19 mouse cellular contexts compared by ENCODE assay signal in genomic region chr11:121442076-121442475, GRCm38 (mm10). TPM values are rescaled to one million over a fixed set of nuclear protein-coding genes. Genes with fewer than 3 reads are reported as not detected.
DNase-seq lines count a peak whose midpoint lies in the region; ATAC-seq and TF ChIP-seq lines count a peak whose summit lies in the region.
"Had no signal": no experiment of that assay in that cellular context is flagged by ENCODE, and none has a peak within 500 bp of the region (broad histone marks: within the 10 kb centered on the region; RNA-seq: fewer than 3 reads in every experiment).

No protein-coding gene starts in this region.

- H3K4me2 ChIP-seq in myocyte (ENCODE audit: low read depth), result peak overlapping the region; percentile 48
- H3K4me2 ChIP-seq: embryonic facial prominence, embryonic 13.5 days; embryonic facial prominence, embryonic 15.5 days; forebrain, embryonic 12.5 days had no signal

- no peak for TF ChIP-seq POLR2A in myocyte (IDR thresholded peaks at IDR 0.05; ENCODE audit: insufficient read length, low read depth)

- DNase-seq in cerebellum, adult 9-11 months, result peak; percentile 45
- DNase-seq in cerebellum, postnatal 36 days, result no peak
- DNase-seq in cerebellum, postnatal 14 days, result peak; percentile 47 to 50
- DNase-seq in thymus, postnatal 25 days, result no peak
- DNase-seq: adrenal gland, adult 2 months; adrenal gland, postnatal 10 days; adrenal gland, postnatal 25 days; cerebellum, adult 2 months; cerebellum, postnatal 25 days; embryo, embryonic 11 days had no signal

- H3K27me3 ChIP-seq in myocyte (ENCODE audit: control insufficient read depth, insufficient read depth, insufficient read length), result no peaks in the 10 kb centered on the region
- H3K27me3 ChIP-seq: embryonic facial prominence, embryonic 13.5 days; embryonic facial prominence, embryonic 15.5 days had no signal

- no peak for ATAC-seq in cerebellum, adult (ENCODE audit: insufficient number of reproducible peaks, low FRiP score, low TSS enrichment)
- ATAC-seq: forebrain, embryonic 14.5 days; forebrain, embryonic 16.5 days had no signal

- H3K79me2 ChIP-seq in myocyte (ENCODE audit: control insufficient read depth, insufficient read depth), result no peaks in the 10 kb centered on the region

- H3ac ChIP-seq in myocyte (ENCODE audit: control insufficient read depth, insufficient read length), result no peak overlapping the region

- no peak overlapping the region for H3K4me3 ChIP-seq in myocyte
- H3K4me3 ChIP-seq: embryonic facial prominence, embryonic 13.5 days; embryonic facial prominence, embryonic 15.5 days; erythroblast, embryonic 14.5 days; forebrain, embryonic 10.5 days; forebrain, embryonic 12.5 days had no signal

- no peaks in the 10 kb centered on the region for H3K36me3 ChIP-seq in myocyte (ENCODE audit: control insufficient read depth, insufficient read depth)
- H3K36me3 ChIP-seq: embryonic facial prominence, embryonic 13.5 days; embryonic facial prominence, embryonic 15.5 days; forebrain, embryonic 10.5 days; forebrain, embryonic 12.5 days had no signal

TF ChIP-seq in myocyte, 11 proteins besides CTCF, POLR2A, EP300 and RAD21:
- no peak for TF ChIP-seq REST (IDR thresholded peaks at IDR 0.05; ENCODE audit: insufficient read depth, insufficient read length)
- TF ChIP-seq MYOD1 (IDR thresholded peaks at IDR 0.05; ENCODE audit: control insufficient read depth in 1 of 3, insufficient read length in 2 of 3, low read depth in 2 of 3), result no peak
- TF ChIP-seq TCF12 (IDR thresholded peaks at IDR 0.05; ENCODE audit: insufficient read depth, poor library complexity, severe bottlenecking), result no peak
- TF ChIP-seq MYOG (IDR thresholded peaks at IDR 0.05; ENCODE audit: control insufficient read depth in 1 of 3, insufficient read depth in 1 of 3, insufficient read length in 2 of 3, low read depth in 2 of 3), result no peak
- TF ChIP-seq CEBPB (IDR thresholded peaks at IDR 0.05; ENCODE audit: insufficient read depth, poor library complexity, severe bottlenecking), result no peak
- no peak for TF ChIP-seq POLR2AphosphoS2 (IDR thresholded peaks at IDR 0.05; ENCODE audit: insufficient read length, low read depth)
- TF ChIP-seq E2F4 (IDR thresholded peaks at IDR 0.05; ENCODE audit: insufficient read depth), result no peak
- TF ChIP-seq MAX (IDR thresholded peaks at IDR 0.05; ENCODE audit: low read depth), result no peak
- TF ChIP-seq SRF (IDR thresholded peaks at IDR 0.05; ENCODE audit: control insufficient read depth, insufficient read length, low read depth), result no peak
- no peak for TF ChIP-seq TCF3 (IDR thresholded peaks at IDR 0.05; ENCODE audit: insufficient read length, low read depth)
- TF ChIP-seq USF1 (IDR thresholded peaks at IDR 0.05; ENCODE audit: low read depth), result no peak

RNA-seq across cellular contexts. Expression of gene Fn3k, which starts 7.4 kb away (rescaled TPM):
- 28.9 TPM for polyA plus RNA-seq in myocyte (2012; fragmentation: generic; extraction: Trizol)

RNA-seq across cellular contexts. Expression of gene Tbcd, which starts 9.7 kb away (rescaled TPM):
- 111 TPM for polyA plus RNA-seq in myocyte (2012; fragmentation: generic; extraction: Trizol)

RNA-seq across cellular contexts. Expression of gene Fn3krp, which starts 20.9 kb away (rescaled TPM):
- 5.7 TPM for polyA plus RNA-seq in myocyte (2012; fragmentation: generic; extraction: Trizol)

RNA-seq across cellular contexts. Expression of gene Rab40b, which starts 54.0 kb away (rescaled TPM):
- polyA plus RNA-seq in myocyte (2012; fragmentation: generic; extraction: Trizol), result 13.5 TPM

Comparison
In these comparisons a context has a peak if more than half of its experiments do, and no peak if none do; other contexts are left out.
1. DNase-seq: peak in cerebellum, adult 9-11 months (single experiment) and cerebellum, postnatal 14 days (2 of 2); none in cerebellum, postnatal 36 days (0 of 2) and thymus, postnatal 25 days (single experiment).